Mouse (Mus musculus): ENCODE data around the gene Pax5. TPM values are rescaled to one million over a fixed set of nuclear protein-coding genes. Genes with fewer than 3 reads are reported as not detected.
"Not testable (repeated sequence)": the region's sequence is repeated elsewhere in the genome, so short reads cannot be mapped to it uniquely, and the experiment has no call there.

Gene Pax5
- not detected for total RNA-seq (2021)
- long read RNA-seq, experiment 1, result 0 reads
- long read RNA-seq, experiment 2, result 0 reads

DNA sequence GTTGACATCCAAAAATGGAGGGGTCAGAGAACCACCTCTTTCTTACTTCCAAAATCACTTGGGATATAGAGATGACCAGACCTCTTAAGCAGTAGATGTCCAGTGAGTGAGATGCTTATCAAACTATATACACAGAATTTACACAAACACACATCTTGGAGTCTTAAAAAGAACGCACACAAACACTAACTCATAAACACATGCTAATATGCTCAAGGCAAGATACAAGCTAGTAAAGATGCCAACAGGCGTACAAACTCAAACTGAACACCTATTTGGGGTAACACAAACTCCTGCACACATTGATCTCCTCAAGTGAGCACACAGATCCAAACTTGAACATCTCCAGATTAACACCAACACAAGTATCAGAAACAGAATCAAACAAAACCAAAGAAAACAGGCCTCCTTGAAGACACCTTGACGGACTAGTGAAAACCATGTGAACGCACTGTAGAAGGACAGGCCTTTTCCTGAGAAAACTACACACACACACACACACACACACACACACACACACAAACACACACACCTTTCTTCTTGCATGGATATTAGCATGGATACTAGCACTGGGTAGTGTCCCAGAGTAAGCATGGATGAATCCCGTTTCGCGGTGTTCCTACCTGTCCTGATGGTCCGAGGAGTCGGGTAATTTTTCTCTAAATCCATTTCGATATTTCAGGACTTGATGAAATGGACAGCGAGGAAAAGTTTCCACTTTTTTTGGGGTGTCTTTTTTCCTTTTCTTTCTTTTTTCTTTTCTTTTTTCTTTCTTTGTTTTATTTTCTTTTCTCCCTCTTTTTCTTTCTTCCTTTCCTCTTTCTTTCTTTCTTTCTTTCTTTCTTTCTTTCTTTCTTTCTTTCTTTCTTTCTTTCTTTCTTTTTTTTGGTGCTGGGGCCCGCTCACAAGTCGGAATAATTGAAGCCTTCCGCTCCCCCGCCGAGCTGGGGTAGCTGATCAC lies at the start of gene Pax5:
Gene Pax5 (minus strand): TSS at position 748 of the 961 bp plus-strand sequence.
- DNase-seq, result no peak

DNA sequence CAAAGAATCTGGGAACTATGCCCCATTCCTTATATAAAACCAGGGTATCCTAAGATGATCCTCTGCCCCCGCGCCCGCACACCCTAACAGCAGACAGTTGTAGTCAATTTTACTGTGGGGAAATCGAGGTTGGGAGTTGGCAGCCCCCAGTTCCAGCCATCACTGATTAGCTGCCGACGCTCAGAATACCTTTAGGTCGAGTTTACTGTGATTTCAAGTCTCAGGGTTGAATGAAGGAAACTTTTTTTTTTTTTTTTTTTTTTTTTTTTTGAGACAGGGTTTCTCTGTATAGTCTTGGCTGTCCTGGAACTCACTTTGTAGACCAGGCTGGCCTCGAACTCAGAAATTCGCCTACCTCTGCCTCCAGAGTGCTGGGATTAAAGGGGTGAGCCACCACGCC lies 46.8 kb upstream of the Pax5 start:
- DNase-seq; intact Hi-C loops (cut with DNase I): not testable (repeated sequence)

More for the DNA sequence above, at the start of gene Pax5:
- intact Hi-C loops (cut with DNase I), result no loop called here

DNA sequence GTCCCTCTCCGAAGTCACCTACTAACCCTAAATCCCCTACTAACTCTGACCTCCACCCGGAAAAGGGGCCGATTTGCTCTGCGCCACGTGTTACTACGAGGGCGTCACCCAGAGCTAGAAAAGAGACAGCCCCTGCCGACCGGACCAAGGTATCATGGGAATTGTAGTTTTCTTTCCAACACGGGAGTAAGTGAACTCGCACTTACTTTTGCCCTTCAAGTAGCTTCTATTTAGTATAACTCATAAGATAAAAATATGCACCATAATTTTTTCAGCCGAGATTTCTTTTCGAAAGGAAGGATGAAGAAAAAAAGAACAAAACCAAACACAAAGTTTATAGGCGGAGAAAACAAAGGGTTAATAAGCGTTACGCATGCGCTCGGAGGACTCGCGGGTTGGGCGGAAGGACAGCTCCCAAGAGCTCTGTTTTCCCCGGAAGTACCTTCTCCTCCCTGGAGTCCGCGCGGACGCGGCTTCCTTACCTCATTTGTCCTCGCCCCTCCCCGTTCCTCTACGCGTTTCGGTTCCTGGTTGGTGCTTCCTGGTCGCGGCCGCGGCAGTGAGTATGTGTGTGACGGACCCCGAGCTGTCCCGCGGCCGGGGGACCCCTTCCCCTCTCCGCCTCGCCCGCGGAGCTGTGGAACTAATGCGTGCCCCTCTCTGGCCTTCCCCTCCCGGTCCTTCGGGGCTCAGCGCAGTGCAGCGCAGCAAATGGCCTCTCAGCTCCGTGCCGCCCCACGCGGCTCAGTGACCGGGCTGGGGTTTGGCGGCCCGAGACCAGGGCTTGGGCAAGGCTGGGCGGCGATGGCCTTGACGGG lies 46.1 kb upstream of the Pax5 start:
- intact Hi-C loops (cut with DNase I), result no loop called here
- DNase-seq, result peak; percentile 86 to 89

DNA sequence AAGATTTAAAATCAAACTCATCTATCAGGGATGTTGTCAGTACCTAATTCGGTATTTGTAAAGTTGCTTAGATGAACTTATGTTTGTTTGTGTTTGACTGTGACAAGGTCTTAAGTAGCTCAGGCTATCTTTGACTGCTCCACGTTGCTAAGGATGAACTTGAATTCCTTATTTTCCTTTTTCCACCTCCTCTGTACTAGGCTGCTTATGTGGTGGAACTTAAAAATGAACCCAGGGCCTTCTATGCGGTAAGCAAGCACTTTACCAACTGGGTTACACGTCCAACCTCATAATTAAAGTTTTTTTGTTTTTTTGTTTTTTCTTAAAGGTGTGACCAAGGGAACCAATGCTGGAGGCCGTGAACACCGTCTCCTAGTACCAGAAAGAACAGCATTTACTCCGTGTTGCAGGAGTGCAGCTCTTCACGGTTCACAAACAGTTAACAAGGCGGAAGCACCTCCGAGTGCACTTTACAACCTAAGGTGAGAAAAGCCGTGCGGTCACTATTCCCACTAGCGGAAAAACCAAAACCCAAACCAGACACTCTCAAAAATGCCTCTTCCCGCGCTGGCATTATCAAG lies 45.4 kb upstream of the Pax5 start, which contains the start of gene Zcchc7:
Gene Zcchc7 (plus strand): TSS at position 325 of the 581 bp plus-strand sequence.
- intact Hi-C loops (cut with DNase I), result no loop called here
- DNase-seq, result no peak

DNA sequence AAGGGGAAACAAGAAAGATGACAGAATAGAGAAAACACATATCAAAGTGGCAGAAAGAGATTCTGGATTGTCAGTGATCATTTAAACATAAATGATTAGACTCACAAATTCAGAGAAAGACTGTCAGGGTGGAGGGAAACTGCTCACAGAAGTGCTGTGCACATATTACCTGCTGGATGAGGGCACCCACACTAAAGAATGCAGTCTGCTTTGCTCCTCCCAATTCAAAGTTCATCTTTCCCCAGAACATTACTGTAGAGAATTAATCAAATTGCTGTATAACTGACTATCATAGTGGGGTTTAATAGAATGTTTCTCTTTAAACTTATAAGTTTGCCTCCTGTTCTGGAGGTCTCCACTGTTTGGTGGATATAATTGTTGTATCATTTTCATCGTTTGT lies 30.2 kb upstream of the Pax5 start:
- intact Hi-C loops (cut with DNase I), result loop anchor here (10.0 kb wide), 1 partner anchor 166 kb away; no protein-coding TSS in a partner anchor
- DNase-seq, result no peak

DNA sequence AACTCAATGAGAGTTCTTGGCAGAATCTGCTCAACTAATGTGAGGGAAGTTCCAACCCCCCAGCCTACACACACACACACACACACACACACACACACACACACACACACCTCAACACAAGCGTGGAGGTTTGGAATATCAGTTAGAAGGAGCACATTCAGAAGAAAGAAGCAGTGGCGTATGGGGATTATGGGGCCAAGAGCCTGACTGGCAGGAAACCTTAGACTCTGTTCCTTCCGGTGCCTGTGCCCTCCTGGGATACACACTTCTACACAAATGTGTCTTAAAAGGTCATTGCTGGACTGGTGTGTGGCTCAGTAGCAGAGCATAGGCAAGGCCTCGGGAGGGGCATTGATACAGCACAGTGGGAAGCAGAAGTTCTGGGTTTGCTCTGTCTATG lies 10.9 kb upstream of the Pax5 start:
- DNase-seq, result no peak

DNA sequence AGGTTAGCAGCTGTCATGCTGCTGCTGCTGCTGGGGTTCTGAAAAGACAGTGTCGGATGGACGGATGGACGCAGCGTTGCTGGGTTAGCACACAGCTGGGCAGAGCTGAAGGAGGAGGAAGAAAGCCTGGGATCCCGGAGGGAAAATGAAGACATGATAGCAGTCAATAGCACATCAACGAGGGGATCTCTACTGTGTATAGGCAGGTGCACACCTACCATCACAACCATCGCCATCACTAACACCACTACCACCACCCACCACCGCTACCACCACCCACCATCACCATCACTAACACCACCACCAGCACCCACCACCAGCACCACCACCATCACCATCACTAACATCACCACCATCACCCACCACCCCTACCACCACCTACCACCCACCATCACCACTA lies 9.8 kb upstream of the Pax5 start:
- intact Hi-C loops (cut with DNase I), result no loop called here
- DNase-seq, result no peak

More for the DNA sequence above, 10.9 kb upstream of the Pax5 start:
- intact Hi-C loops (cut with DNase I), result no loop called here

DNA sequence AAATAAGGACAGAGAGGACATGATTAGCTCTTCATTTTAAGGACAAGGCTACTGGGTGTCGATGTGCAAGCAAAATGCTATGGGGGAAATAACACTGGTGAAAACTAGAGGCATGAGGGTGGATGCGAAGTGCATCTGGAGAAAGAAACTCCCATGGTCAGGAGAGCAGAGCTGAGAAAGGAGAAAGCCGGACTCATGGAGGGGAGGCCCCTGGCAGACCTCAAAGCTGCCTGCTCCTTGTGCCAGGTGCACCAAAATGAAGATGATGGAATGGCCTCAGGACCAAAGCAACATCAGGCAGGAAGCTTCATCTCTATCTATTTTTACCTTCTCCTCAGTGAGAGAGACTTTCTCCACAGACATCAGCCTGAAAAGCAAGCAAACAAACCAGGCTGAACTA lies 7.4 kb upstream of the Pax5 start:
- intact Hi-C loops (cut with DNase I), result no loop called here
- no peak for DNase-seq

DNA sequence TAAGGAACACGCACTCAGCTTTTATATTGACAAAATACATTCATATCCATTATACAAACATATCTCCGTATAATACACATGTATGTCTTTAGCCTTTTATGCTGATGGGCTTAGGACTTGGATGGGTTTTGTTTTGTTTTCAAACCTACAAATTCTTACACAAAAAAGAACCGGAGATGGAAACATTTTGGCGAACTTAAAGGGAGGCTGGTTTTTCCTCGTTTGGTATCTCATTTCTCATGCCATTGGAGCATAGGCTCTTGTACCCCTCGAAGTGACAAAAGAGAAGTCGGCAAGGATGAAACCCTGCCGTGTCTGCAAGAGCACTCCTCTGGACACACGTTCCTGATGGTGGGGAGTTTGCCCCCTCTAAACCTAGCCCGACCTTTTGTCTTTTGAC lies 6.1 kb upstream of the Pax5 start:
- intact Hi-C loops (cut with DNase I), result no loop called here
- no peak for DNase-seq

DNA sequence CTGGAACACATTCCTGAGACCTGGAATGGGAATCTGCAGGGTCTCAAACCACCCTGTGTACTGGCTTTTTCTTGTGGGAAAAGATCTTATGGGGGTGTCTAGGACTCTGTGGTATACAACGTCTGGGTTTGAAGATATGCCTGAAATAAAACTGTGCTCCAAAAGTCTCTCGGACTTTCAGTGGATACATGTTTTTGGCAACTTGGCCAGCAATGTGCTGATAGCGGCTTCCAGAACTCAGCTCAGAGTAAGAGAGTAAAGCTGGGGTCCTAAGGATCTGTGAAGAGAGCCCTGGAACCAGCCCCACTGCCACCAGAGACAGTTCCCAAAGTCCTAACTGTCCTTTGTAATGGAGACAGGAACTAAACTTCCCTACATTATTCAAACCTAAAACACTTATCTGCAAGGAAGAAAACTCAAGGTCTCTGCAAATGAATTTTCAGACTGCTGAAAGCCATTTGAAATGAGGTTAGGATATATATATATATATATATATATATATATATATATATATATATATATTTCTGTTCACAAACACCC lies 5.4 kb upstream of the Pax5 start:
- intact Hi-C loops (cut with DNase I), result no loop called here
- no peak for DNase-seq

DNA sequence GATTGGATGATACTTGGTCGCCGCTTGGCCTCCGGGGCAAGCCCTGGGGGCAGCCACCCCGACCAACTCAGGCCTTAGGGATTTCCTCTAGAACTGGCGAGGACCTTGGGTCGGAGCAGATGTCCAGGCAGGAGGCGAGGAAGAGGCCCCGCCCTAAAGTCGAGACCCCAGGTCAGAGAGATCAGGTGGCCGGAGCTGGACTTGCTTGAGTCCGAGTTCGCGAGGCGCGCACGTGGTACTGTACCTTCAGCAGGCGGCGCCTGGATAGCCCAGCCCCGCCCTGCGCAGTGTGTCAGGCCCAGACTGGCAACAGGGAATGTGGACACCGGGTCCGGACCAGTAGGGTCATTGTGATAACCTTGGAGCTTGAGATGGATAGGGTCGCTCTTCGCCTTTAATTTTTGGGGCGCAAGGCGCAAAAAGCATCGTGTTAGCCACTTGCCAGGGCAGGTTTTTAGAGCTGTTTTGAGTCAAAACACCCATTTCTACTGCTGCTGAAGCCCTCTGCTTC lies 3.9 kb upstream of the Pax5 start:
- DNase-seq, result no peak
- intact Hi-C loops (cut with DNase I), result no loop called here

DNA sequence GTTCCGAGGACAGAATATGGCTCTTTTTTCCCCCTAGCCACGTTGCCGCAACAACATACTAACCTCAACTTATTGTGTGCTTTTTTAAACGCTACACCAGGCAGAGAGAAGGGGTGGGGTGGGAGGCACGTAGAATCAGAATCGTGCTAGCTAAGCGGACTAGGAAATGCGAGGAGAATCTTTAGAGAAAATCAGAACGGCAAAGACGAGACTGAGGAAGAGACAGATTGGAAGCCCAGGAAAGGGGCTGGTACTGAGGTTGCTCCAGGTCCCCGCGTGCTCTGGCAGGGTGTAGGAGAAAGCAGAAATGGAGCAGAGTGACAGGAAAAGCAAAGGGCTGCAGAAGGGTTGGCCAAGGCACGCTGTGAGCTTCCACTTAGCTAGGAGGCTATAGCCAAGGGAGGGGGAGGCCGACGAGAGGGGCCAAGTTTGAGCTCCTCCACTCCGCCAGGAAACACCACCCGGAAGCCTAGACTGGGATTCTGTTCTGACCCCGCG lies 3.3 kb upstream of the Pax5 start:
- DNase-seq, result no peak
- intact Hi-C loops (cut with DNase I), result no loop called here

DNA sequence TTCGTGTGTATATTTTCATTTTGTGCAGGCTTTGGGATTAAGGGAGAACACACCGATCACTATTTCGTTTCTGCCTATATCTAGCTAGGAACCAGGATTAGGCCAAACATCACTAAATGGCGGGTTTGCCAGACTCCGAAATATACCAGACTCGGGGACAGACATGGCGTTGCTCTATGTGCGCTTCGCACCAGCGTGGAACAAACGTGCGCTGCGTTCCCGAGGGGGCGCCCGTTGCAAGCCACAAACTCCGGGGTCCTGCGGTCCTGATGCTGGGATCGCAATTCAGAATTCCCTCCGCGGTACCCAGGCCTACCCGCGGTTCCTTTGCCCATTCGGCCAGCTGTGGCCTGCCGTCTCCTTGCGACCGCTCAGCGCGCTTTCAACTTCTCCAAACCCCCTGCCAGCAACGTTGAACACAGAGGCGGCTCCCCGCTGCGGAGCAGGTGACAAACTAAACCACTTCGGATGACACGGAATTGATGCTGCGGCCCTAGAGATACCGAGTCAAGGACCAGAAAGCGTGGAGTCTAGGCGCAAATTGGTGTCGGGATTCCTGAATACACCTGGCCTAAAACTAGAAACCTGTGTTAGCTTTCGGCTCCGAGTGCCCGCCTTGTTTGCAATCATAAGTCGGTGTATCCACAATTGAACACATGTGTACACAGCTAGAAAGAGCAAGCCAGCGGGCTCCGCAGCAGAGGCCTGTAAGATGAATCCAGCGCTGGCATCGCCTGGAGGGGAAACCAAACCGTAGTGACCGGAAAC lies 2.7 kb upstream of the Pax5 start:
- DNase-seq, result no peak
- intact Hi-C loops (cut with DNase I), result no loop called here

DNA sequence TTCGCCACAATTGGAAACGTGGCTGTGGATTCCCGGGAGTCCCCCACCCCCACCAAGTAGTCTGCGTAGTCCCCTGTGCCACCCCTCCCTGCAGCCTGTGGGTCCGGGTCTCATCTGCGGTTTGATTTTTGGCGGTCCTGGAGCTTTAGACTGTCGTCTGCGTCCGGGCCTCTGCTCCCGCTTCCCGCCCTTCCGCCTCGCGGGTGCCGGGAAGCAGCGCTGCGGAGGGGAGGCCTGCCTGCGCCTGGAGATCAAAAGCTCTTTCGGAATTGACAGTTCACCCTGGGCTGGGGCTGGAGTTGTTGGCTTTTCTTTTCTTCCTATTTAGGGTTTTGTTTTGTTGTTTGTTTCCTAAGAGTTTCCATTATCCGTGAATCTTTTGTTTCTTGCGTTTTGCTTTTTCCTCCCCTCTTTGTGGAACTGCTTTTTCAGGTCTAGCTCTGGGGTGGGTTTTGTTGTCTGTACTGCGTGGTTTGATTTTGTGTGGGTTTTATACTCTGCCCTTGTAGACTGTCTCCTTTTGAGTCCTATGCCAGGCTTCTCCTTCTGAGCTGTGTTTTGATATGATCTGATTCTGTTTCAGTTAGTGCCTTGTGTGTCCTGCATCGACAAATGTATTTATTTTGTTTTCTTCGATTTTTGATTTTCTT lies 1.9 kb upstream of the Pax5 start:
- intact Hi-C loops (cut with DNase I), result no loop called here
- DNase-seq, result no peak

DNA sequence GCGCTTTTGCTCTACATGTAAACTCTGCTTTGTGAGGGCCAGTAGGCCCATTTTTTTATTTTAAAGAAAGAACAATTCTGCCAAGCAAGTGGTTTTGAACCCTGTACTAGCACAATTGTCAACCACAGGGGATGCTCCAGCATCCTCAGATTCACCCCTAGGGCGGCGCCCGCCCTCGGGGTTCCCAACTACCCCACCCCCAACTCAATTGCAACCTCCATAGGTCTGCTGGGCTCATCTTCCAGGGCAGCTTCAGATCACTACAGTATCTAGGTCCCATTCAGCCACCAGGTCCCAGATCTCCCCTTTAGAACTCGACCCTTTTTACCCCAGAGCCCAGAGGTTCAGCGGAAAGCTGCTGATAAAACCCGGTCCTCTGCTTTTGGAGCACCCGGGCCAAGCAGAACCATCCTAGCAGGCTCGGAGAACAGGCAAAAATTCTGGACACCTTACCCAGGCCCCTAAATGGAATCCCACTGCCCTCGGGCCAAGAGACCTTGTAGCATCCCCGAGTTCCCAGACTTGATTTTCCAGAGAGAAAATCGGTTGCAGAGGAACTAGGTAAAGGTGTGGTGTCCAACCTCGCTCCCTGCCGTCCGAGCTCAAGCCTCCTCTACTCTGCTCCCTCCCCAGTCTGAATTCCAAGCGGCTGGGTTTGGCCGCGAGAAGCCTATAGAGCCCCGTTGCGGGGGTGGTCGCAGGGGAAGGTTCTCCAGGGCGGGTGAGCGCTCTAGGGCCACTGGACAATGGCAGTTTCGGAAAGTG lies 1.0 kb upstream of the Pax5 start:
- intact Hi-C loops (cut with DNase I), result no loop called here

DNA sequence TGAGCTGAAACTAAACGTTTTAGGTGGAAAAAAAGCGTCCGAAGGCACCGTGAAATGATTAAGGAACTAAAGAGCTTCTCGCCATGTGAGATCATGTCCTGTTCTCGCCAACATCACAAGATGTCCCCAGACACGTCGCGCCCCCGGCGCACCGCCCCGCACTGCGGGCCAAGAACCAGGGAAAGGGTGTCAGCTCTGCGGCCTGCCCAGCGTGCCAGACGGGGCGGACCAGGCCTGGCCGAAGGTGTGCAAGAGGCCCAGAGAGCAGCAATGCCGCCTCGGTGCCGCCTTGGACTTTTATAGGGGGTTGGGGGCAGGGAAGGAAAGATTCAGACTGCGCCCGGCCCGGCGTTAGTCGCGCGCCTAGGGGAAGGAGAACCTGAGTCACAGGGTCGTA lies 412 bp upstream of the Pax5 start:
- DNase-seq, result no peak
- intact Hi-C loops (cut with DNase I), result no loop called here

More for the DNA sequence above, 1.0 kb upstream of the Pax5 start:
- no peak for DNase-seq

DNA sequence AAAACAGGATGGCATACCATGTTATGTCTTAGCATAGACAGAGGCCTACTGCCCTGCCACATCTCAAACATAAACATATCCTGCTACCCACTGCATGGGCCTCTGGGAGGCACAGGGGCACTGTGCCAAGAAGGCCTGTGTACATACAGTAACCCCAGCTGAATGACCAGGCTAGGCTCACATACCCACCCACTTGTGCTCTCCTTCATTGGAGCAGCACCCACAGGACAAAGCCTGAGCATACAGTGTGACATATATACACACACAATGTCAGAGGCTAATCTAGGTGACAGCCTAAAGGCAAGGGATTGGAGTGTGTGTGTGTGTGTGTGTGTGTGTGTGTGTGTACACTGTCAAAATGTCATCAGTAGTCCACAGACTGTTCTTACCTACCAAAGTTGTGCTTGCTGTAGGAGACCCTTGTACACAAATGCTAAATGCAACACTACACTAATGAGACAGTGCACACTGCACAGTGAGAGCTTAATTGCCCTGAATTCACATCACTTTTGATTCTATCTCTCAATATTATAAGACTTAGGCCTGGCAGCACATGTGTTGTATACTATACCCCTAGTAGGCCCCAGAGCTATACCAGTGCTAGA lies 1.1 kb downstream of the Pax5 start:
- intact Hi-C loops (cut with DNase I), result no loop called here
- no peak for DNase-seq

DNA sequence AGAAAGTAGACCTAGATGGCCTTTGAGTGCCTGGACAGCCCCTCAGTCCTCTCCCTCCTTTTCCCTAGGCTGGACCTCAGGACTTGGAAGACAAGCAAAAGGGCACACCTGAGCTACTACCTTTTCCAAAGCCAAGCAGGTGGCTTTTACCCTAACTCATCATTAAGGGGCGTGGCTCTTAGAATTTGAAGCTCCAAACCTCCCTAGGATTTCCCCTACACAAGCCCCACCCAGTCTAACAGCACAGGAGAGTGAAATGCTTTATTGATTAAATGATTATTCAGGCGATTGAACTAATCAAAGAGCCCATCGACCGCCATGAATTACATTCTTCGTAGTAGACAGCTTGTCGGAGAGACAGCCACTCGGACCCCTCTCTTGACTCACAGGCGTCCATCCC lies 2.0 kb downstream of the Pax5 start:
- no peak for DNase-seq
- intact Hi-C loops (cut with DNase I), result no loop called here

Measured in gastrocnemius, postnatal 36 days (tissue).